Mouse (Mus musculus): Measurements from ENCODE around the gene Metap2.
"Not testable (repeated sequence)": the region's sequence is repeated elsewhere in the genome, so short reads cannot be mapped to it uniquely, and the experiment has no call there.

Metap2 gene

GRCm38 (mm10) chr10:93846706-93847105 lies 50.2 kb downstream of the Metap2 start:
- in situ Hi-C loops (cut with MboI, MseI): no loop called here

GRCm38 (mm10) chr10:93835115-93835514 lies 61.8 kb downstream of the Metap2 start:
- in situ Hi-C loops (cut with MboI, MseI): not testable (repeated sequence)

- in situ Hi-C loops (cut with MboI, MseI): loop anchor here (5.0 kb wide), 1 partner anchor 53 kb away; no protein-coding TSS in a partner anchor
These were observed 62.5 kb downstream of the Metap2 start for GRCm38 (mm10) chr10:93834394-93834745.

DNA sequence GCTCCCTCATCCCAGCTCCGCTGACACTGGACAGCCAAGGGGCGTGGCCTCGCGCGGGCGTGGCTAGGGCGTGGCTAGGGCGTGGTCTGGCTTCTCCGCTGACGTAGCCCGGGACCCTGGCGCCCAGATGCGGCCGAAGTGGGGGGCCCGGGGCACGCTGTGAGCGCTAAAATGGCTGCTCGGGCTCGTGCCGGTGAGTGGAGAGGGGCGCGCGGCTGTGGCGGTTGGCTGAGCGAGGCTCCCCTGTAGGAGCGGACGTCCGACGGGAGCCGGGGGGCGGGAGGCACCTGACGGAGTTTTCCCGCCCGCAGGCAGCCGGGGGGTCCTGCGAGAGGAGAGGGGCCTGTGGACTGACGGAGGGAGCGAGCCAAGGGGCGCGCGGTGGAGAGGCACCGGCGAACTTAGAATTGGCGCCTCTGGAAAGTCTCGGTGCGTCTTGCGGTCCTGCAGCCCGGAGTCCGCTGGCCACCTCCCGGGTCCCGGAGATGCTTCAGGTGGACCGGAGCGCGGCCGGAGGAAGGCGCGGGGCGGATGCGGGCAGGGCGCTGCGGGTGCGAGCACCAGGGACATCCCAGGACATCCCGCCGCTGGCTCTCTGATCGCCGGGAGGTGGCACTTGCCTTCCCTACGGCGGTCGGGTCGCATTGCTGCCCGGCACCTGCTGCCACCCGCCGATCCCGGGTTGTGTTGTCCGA lies 63.0 kb downstream of the Metap2 start:
- in situ Hi-C loops (cut with MboI, MseI): loop anchor here (5.0 kb wide), 1 partner anchor 53 kb away; no protein-coding TSS in a partner anchor

GRCm38 (mm10) chr10:93833370-93833698 lies 63.6 kb downstream of the Metap2 start:
- in situ Hi-C loops (cut with MboI, MseI): loop anchor here (5.0 kb wide), 1 partner anchor 54 kb away; no protein-coding TSS in a partner anchor

GRCm38 (mm10) chr10:93832811-93833210 lies 64.1 kb downstream of the Metap2 start:
- in situ Hi-C loops (cut with MboI, MseI): loop anchor here (5.0 kb wide), 1 partner anchor 54 kb away; no protein-coding TSS in a partner anchor

DNA sequence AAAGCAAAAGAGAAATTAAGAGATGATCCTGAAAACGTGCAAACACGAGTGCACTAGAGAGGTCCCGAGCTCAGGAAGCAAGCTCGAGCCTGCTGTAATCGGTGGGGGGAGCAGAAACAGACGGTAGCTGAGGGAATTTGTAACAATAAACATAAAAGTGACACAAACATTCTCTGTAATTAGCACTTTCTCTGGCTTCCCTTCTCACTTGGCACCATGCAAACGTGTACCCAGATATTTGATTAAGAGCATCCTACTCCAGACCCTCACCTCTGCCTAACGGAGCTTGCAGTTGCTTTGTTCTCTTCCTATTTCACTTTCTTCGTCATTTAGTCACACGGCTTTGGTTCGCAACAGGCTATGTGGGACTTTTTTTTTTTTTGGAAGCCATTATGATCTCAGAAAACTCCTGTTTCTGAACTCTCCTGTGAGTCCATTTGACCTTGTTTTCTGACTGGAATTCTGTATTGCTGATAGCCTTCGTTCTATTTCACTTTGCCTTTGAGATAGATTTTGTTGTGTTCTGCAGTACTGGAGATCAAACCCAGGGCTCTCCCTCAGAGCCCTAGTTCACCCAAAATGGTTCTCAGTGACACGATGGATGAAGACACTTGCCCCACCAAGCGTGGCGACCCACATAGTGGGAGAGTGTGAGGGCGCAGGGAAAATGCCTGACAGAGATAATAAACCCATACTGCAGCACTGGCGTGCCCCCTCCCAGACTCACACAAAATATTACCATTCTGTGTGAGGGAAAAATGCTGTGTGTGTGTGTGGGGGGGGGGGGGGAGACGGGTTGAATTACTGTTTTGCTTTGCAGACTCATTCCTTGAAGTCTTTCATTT lies 64.9 kb downstream of the Metap2 start:
- in situ Hi-C loops (cut with MboI, MseI): loop anchor here (5.0 kb wide), 1 partner anchor 55 kb away; no protein-coding TSS in a partner anchor

DNA sequence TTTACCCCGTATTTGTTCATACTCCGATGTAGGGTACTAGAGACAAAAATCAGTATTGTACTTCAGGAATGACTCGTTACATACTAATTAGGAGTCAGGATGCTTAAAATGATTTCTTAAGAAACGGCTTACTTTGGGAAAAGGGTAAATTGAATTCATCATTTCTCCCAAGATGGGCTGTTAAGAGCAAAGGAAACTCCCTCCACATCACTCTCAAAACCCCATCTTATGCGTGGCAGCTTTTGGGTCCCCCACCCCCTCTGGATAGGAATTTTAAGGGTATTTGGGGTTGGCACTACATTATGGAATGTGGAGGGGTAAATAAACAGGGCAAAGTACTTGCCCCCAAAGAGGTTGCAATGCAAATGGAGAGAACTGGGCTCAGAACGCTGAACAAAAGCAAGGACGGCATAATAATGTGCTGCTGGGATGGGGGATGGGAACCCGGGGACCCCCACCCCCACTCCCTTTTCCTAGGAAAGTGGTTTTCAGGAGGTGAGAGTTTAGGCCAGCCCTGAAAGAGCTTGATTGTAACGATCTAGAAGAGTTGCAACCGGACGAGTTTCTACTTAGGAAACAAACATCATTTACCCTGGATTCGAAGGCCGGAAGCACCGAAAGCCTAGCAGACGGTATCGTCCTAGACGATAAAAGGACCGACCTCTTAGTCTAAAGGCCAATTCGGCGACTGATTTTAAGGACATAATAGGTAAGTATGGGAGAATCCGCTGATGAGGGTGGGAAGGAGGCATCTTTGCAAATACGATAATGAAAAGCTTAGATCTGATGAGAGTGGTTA lies 65.8 kb downstream of the Metap2 start, which contains the start of gene Usp44:
TSS of gene Usp44 (plus strand) at position 625 of the 799 bp plus-strand sequence.
- in situ Hi-C loops (cut with MboI, MseI): loop anchor here (5.0 kb wide), 1 partner anchor 56 kb away; no protein-coding TSS in a partner anchor

- in situ Hi-C loops (cut with MboI, MseI): loop anchor here (5.0 kb wide), 1 partner anchor 57 kb away; no protein-coding TSS in a partner anchor
These were observed 66.7 kb downstream of the Metap2 start for GRCm38 (mm10) chr10:93829898-93830831.

GRCm38 (mm10) chr10:93818661-93819060 lies 78.2 kb downstream of the Metap2 start:
- in situ Hi-C loops (cut with MboI, MseI): loop anchor here (25.0 kb wide), 1 partner anchor 294 kb away; no protein-coding TSS in a partner anchor

DNA sequence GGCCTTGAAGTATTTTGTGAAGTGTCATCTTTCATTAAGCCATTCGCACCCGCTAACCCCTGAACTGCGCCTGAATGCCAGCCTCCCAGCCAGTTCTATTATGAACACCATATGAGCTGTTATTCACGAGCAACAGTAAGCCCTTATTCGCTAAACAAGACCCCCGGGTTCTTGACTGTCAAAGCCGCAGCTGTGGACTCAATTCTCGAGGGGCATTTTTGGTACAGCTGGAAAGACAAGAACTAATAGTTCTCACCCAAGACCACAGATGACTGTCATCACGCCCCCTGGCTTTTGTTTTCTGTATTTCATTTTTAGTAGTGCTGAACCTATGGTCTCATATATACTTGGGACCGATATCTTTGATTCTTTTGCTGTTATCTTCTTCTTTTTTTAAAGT lies 83.1 kb downstream of the Metap2 start:
- in situ Hi-C loops (cut with MboI, MseI): loop anchor here (25.0 kb wide), 1 partner anchor 299 kb away; no protein-coding TSS in a partner anchor

GRCm38 (mm10) chr10:93812774-93813415 lies 84.0 kb downstream of the Metap2 start:
- in situ Hi-C loops (cut with MboI, MseI): loop anchor here (25.0 kb wide), 1 partner anchor 299 kb away; no protein-coding TSS in a partner anchor

DNA sequence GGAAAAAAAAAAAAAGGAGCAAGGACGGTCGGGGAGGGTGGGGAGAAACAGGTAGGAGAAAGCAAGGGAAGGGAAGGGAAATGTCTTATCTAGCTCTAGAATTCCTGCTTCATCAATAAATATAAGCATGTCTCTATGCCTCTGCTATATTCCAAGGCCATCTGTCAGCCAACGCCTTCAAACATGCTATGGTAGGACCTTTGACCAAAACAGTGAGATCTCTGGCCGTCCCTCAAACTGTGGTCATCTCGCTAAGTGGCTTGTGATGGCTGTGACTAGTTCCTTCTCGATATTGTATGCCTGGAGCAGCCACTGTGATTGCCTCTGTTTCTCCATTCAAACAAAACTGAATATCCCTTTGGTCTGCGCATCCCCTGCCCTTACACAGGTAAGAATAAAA lies 84.8 kb downstream of the Metap2 start:
- in situ Hi-C loops (cut with MboI, MseI): loop anchor here (25.0 kb wide), 1 partner anchor 300 kb away; no protein-coding TSS in a partner anchor

GRCm38 (mm10) chr10:93810590-93811185 lies 86.2 kb downstream of the Metap2 start:
- in situ Hi-C loops (cut with MboI, MseI): loop anchor here (25.0 kb wide), 1 partner anchor 302 kb away; no protein-coding TSS in a partner anchor

- in situ Hi-C loops (cut with MboI, MseI): loop anchor here (25.0 kb wide), 1 partner anchor 303 kb away; no protein-coding TSS in a partner anchor
These were observed 87.5 kb downstream of the Metap2 start for GRCm38 (mm10) chr10:93809438-93809837.

Data from T-helper 1 cell (primary cell).